Mouse (Mus musculus) left cerebral cortex, postnatal 14 days (tissue): Measurements from ENCODE around the gene Dscaml1. TPM values are rescaled to one million over a fixed set of nuclear protein-coding genes. Genes with fewer than 3 reads are reported as not detected.
A peak's percentile ranks its signal among the peaks of the same experiment; 100 is the strongest.

Experiments used
- DNase-seq, 2 experiments: peaks; one replicate each; pipeline ENCODE4 v3.0.0; 2021 to 2022; ENCODE audit warnings: low spot score in 2 of 2, mixed read lengths in 1 of 2
- intact Hi-C: fragments of 180-260 bp; cut with DNase I; formaldehyde crosslinking; loops from one replicate; pipeline ENCODE4 v1.15.1; 2025
- total RNA-seq, 2 experiments: library from RNA; stranded (reverse); gene quantifications; 2 replicates each; pipeline ENCODE4 v1.2.3; 2021

The Dscaml1 gene
- total RNA-seq, 2 experiments from 2014 or later: 41.4 to 44.3 TPM

DNA sequence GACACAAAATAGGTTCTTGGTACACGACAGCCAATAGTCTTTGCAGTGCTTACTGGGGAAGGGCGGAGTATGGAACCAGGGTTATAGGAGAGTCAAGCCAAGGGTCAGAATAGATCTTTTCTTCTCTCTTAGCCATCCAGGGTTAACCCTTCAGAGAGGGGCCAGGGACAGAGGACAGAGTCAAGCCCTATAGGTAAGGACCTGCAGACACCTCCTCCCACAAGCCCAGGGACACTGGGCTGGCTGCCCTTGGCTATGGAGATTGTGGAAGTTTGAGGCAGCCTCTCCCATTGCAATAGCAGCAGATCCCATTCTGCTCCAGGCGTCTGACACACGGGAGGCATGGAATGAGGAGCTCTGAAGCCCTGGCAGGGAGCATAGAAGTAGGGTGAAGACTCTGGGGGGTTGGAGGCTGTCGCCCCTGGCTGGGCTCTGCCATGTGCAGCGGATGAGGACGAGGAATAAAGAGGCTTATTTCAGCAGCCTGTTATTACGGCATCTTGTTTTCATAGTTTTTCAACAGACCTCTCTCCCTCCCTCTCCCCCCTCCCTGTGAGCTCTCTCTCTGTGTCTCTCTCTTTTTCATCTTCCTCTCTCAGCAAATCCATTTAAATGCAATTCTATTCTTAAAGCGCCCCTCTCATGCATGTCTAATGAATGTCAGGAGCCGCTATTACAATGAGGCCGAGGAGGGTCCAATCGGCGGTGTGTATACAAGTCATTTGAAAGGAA is 224.8 kb downstream of the Dscaml1 start:
- intact Hi-C loops: no loop called here
- DNase-seq: no peak

DNA sequence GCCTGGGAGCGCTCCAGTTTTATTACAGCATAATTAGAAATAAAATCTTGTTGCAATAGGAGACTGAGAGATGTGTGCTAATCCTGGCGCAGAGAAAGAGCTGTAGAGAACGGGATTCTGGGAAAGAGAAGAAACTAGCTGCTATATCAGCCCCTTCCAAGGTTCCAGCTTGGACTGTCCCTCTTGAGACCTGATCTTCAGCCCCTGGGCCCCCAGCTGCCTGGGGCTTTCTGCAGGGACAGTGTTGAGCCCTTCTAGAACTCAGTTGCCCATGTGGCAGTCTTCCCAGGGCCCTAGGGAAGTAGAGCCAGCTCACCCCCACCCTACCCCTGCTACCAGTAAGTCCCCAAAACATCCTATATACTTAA is 225.4 kb downstream of the Dscaml1 start:
- intact Hi-C loops: no loop called here
- no peak for DNase-seq

DNA sequence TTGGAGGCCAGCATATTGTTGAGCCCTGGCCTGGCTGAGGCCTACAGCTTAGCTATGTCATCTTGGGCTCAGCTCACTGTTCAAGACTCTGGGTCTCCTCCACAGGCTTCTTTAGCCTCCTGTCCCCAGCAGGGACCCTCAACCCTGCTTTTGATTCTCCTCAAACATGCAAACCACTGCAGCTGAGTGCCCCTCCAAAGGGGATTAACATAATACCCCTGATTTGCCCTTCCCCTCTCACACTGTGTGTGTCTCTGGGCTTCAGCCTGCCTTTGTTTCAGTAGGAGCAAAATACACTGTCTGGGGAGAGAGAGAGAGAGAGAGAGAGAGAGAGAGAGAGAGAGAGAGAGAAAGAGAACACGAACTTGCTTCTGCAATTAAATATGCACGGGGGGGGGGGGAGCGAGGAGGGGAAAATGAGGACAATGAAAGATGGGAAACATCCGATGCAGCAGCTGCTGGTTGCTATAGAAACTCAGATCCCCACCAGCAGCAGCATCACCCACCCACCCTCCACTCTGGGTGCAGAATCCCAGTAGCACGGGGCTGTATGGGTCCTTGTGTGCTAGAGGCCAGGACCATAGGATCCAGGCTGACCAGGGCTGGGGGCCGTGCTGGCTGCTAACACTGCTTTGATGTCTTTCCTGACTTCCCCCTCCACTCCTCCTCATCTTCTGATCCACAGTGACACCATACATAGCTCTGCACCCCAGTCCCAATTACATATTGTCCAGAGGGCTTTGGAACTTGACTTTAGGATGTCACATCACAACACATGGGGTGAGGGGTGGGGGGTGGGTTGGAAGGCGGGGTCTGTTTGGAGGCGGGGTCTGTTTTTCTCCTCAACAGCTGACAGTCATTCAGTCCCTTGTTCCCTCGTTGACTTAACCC is 231.0 kb downstream of the Dscaml1 start:
- intact Hi-C loops: no loop called here
- no peak for DNase-seq

DNA sequence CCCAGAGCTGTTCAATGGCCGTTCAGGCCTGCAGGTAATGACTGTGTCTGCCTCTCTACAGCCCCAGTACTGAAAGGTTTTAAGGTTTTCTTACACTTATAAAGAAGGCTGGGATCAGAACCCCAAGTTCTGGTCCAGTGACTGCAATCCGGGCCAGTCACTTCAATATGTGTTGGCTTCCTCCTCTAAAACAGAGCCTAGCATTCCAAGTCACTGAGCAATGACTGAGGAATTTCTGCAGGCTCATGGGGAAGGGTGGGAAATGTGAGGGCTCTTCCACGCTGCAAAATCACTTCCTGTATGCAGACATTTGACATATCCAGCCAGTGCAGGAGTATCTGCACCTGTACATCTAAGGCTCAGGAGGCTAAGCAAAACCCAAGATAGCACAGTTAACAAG is 233.8 kb downstream of the Dscaml1 start:
- DNase-seq: no peak
- intact Hi-C loops: loop anchor here (5.0 kb wide), 1 partner anchor 63 kb away; no protein-coding TSS in a partner anchor

DNA sequence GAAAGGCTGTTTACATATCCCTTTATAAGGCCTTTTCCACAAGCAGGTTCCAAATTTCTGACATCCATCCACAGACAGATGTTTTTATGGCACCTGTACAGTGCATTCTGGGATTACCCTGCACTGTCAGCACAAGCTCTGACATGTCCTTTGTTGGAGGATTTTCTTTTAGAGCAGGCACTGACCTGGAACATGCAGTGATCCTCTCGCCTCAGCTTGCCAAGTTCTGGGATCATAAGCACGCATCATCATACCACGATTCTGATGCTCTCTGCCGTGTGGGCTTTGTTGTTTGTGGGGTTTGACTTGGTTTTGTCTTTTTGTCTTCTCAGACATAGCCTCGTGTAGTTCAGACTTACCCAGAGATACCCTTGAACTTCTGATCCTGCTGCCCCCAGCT is 236.0 kb downstream of the Dscaml1 start:
- intact Hi-C loops: loop anchor here (5.0 kb wide), 1 partner anchor 65 kb away; no protein-coding TSS in a partner anchor
- no peak for DNase-seq

DNA sequence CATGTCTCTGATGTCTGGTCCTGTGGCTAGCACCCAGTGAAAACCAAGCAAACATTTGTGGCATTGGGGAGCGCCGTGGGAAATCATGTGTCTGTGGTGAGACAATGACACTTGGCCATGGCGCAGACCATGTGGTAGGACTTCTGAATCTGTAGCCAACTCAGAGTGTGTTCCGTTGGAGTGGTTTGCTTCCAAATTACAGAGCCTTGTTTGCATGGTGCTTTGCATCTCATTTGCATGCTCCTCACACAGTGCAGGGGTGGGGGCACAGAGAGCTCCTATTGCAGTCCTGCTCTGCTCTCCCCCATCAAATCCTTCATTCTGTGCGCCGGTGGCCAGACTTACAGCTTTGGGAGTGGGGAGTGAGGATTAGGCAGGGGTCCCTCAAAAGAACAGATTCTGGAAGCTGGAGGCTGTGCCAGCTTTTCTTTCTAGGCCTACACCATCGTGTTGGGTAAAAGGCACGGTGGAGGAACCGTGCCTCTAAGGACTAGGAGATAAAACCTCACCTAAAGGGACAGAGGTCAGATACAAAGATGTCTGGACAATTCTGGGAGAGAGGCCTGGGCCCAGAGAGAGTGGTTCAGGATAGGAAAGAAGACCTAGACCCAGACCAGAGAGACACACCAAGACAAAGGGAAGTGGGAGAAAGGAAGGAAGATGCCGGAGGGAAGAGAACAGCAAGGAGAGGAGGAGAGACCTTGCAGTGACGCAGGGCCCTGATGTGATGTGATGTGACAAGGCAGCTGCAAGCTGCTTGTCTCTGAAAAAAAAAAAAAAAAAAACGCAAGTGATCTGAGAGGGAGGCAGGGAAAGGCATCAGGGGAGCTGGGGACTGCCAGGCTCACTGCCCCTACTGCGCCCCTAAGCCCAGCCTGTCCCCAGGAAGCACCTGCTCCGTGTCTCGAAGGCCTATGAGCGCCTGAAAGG is 237.2 kb downstream of the Dscaml1 start:
- intact Hi-C loops: loop anchor here (5.0 kb wide), 1 partner anchor 66 kb away; no protein-coding TSS in a partner anchor

DNA sequence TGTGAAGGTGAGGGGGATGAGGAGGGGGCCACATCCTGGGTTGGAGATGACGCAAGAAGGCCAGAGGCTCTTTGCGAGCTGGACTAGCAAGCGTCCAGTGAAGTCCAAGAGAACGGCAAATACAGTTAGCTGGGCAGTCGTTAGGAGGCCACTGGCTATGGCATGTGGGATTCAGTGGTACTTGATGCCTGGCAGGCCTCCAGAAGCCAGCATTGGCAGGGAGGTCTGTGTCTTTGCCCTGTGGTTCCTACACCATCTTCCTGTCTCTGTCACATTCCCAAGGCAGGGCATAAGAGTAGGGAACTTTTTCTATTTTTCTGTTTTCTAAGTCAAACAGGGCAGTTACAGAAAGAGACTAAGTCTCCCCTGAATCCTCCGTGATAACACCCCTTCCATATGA is 237.9 kb downstream of the Dscaml1 start:
- no peak for DNase-seq

More for the DNA sequence above, 237.2 kb downstream of the Dscaml1 start:
- DNase-seq: peak; percentile 74 to 84

DNA sequence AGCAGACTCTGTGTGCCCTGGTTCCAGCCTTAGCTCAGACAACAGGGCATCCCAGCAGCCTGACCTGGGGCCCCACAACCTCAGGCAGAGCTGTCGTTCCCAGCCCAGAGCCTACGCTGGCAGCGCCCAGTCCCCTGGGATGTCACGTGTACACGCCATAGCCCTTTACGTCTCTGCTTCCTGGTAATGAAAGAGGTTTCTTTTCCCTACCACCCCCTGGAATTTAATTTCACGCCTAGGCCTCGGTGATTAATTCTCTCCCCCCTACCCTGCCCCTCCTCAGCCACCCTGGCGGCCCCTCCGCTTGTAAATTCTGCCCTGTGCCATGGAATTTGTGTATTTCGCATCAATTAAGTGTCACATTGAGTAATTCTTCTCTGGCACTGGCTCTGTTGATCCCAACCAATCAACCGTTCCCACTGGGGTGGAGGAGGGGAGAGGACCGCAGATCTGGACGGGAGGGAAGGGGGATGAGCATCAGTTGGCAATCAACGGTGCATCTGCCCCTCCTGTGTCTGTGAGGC is 238.5 kb downstream of the Dscaml1 start:
- DNase-seq: no peak
- intact Hi-C loops: loop anchor here (5.0 kb wide), 1 partner anchor 68 kb away; no protein-coding TSS in a partner anchor

More for the DNA sequence above, 237.9 kb downstream of the Dscaml1 start:
- intact Hi-C loops: loop anchor here (5.0 kb wide), 1 partner anchor 67 kb away; no protein-coding TSS in a partner anchor

DNA sequence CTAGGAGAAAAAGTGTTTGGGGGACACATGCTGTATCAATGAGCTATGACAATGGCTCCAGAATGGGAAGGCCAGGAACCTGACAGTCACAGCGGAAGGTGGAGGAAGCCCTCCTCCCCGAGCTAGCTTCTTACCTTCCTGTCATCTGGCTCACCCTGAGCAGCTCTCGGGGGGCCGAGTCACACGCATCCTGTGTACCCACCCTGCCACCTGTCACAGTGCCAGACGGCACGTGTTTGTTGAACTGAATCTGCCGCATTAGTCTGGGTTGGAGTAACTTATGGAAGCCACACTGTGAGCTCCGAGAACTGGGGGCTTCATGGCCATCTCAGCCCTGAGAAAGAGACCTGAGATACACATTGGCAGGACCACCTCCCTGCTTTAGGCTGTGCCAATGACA is 249.5 kb downstream of the Dscaml1 start:
- DNase-seq: no peak
- intact Hi-C loops: loop anchor here (5.0 kb wide), 1 partner anchor 79 kb away; no protein-coding TSS in a partner anchor

DNA sequence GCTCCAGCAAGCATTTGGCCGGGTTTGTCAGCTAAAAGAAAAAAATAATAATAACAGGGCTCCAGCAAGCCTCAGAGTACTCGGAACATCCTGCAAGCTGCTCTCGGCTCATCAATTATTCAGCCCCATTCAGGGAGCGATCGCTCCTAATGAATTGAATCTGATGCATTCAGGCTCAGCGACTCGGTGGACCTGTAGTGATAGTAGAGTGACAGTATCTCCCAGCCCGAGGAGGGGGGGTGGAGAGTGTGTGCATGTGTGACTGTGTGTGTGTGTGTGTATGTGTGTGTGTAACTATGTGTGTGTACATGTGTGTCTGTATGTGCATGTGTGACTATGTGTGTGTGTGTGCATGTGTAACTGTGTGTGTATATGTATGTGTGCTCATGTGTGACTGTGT is 250.2 kb downstream of the Dscaml1 start:
- no peak for DNase-seq
- intact Hi-C loops: loop anchor here (5.0 kb wide), 1 partner anchor 79 kb away; no protein-coding TSS in a partner anchor

DNA sequence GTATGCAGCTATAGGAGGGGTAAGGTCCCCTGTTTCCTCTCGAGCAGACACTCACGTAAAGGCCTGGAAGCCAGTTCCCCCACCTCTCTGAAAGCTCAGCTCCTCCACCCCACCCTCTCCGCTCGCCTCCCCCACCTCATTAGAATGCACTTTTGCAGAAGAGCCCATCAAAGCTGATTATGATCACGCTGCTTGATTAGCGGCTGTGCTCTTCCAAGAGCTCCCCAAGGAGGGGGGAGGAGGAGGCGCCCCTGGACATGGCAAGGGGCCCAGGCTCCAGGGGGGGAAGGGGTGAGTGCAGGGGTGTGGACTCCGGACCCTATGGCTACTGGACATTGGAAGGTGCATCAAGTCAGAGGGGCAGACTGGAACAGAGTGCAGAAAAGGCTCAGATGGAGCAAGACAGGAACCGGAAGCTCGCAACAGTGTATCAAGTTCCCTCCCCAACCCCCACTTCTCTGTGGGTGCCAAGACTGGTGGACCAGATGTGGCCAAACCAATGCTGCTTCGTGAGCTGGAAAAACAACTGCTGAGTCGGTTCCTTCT is 250.9 kb downstream of the Dscaml1 start:
- peak; percentile 43 to 81 for DNase-seq
- intact Hi-C loops: loop anchor here (5.0 kb wide), 1 partner anchor 80 kb away; no protein-coding TSS in a partner anchor

DNA sequence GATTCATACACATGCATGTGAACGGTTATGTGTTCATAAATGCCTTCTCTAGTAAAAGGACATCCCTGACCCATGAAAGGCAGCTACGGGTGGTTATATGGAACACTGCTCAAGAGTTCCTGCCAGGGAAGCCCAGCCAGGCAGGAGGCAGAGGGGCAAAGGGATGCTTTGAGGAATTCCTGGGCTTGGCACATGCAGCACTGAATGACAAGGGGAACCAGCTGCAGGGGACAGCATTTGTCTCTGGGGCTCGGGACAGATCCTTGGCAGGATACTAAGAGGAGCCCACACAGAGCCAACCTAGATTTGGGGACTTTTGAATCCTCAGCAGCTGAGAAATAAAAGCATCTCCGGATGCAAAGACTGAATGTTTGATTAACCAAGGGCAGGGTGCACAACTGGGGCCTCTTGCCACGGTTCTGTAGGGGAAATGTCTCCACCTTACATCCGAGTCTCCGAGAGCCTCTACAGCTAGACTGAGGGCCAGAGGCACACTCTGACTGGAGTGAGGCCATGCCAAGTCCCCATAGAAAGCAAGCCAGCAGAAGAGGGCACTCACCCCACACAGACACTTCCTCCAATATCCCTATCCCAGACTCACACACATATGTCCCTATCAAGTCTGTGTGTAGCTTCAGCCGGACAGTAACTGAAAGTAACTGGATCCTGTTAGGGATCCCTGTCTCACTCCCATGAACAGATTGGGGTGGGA is 251.7 kb downstream of the Dscaml1 start:
- intact Hi-C loops: loop anchor here (5.0 kb wide), 1 partner anchor 81 kb away; no protein-coding TSS in a partner anchor
- peak; percentile 44 to 55 for DNase-seq

DNA sequence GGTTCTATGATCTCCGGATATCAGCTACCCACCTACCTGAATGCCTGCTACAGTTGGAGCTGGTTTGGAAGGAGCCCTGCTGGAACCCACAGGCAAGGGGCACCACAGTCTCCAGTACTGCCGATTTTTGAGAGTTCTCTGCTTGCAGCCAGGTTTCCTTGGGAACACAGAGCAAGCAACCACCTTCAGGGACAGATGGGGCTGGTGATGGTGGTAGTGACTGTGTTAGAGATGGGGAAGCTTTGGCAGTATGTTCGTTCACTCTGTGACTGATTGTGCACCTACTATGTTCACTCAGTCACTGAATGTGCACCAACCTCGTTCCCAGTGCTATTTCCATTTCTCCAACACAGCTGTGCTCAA is 252.2 kb downstream of the Dscaml1 start:
- intact Hi-C loops: loop anchor here (5.0 kb wide), 1 partner anchor 81 kb away; no protein-coding TSS in a partner anchor
- peak; percentile 56 to 76 for DNase-seq

DNA sequence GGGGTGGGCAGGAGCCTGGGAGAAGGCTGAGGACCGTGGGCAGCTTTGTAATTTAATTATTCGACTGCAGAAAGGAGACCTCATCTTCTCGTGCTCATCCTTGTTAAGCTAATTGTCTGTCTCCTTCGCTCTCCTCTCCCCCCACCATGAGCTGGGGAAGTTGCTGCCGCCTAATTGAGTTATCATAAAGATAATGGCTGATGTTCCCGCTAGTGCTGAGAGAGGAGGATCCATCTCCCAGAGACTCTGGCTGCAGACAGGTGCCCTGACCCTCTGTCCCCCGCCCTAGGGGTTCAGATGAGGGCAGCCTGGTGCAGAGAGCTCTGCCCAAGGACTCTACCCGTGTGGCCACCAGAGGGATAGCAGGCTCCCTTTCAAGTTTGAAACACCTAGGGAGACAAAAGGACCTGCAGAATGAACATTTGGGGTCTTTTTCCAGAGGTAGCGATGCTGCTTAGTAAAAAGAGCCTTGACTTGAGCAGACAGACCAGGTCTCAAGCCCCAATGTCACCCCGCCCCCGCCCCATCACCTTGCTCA is 256.1 kb downstream of the Dscaml1 start:
- intact Hi-C loops: no loop called here
- no peak for DNase-seq

DNA sequence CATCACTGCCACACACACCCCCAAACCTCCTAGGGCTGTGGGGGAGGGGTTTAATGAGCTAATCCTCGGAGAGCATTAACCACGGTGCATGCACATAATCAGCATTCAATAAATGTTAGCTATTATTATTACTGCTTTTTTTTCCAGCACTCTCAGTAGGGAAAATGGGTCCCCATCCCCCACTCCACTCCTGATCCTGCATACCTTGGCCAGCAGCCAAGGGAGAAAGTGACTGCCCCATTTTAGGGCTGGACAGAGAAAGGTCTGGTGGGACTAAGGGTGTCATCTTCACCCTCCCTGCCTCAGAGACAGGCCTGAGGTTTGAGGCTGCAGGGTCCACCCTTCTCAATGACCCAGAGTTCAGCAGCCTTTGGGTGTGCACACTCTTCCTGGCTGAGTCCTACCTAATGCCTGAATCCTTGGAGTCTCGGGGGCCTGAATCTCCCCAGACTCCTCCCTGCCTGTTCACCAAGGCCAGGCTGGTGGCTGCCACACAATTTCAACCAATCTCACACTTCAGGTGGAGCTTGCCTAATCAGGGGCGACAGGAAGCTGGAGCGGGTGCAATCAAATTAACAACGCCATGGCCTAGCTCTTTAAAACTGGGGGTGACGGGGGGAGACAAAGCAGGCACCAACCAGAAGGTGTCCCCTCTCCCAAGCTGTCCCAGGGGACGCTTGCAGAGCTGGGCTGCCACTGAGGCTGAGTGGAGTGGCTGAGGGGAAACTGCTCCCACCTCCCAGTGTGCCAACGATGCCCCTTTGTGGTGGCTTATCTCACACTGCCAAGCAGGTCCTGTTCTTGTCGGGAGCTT is 267.2 kb downstream of the Dscaml1 start:
- intact Hi-C loops: no loop called here
- no peak for DNase-seq

DNA sequence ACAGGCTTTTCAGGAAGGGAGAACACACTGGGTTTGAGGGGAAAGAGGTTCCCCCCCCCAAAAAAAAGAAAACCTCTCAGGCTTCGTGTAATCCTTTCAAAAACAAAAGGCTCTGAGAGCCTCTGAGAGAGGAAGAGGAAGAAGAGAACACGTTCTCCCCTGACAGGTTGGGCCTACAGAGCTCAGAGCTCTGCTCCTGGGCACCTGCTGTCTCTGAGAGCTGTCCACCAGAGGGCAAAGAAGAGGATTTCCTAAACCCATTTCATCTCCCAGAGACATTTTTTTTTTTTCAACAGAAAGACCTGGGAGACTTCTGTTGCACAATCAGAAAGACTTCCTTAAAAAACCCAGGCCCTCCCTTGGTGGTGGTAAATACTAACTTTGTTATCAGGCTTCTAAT is 267.8 kb downstream of the Dscaml1 start:
- DNase-seq: no peak
- intact Hi-C loops: no loop called here

DNA sequence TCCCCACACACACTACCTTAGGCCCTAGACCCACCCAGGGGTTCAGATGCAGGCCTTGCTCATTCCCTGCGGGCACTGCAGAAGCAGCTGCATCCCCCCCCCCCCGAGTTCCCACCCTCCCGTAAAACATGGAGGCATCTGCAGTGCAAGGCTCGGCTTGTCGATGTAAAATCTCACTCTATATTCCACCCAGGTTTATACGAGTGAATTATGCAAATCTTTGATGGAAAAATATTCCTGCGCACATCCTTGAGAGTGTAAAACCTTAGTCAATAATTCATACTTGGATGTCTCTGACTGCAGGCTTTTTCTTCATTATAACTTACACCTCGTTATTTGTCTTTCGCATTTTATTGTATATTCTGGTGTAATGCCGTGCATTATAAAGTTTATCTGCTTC is 272.7 kb downstream of the Dscaml1 start:
- intact Hi-C loops: no loop called here
- DNase-seq: no peak
